Mouse (Mus musculus): Measurements from ENCODE around the gene Nfia.

DNA sequence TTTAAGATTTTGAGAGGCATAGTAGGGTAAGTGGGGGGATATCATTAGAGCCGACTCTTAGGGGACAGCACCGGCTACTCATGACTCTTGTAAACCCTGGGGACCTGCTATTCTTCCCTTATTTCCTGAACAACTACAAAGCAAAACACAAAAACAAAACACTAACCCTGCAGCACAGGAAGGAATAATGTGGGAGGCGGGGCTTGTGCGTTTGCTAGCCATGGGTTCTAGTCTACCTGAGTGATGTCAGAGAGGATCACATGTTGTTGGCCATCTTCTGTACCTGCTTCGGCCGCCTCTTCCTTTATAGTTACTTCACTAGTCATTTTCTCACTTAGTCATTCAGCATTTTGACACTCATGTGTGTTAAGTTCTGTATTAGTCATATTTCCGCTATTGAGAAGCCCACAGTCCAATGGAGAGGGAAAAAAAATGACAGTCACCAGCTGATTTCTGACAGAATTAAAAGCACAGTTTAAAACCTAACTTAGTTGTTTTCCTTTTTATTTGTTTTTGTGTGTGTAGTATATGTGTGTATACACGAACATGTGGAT is 88.3 kb downstream of the Nfia start:
- no peak for TF ChIP-seq POLR2A (IDR thresholded peaks at IDR 0.05; ENCODE audit: insufficient read depth, low read length)
- TF ChIP-seq EP300 (IDR thresholded peaks at IDR 0.05; ENCODE audit: insufficient read depth, low read depth, low read length) = no peak
